Mouse (Mus musculus) olfactory bulb, adult 2 months (tissue): ENCODE measurements around the gene Lrfn5. TPM values are rescaled to one million over a fixed set of nuclear protein-coding genes. Genes with fewer than 3 reads are reported as not detected.

Source experiments
- H3K27ac ChIP-seq: fragments of 200-500 bp; 2 replicates; pipeline ENCODE4 v1.5.1; 2012; ENCODE audit warnings: low read depth, low read length; ENCODE audit not compliant: insufficient read depth
- H3K4me1 ChIP-seq: fragments of 200-500 bp; 2 replicates; pipeline ENCODE4 v1.6.1; 2012; ENCODE audit warnings: low read length; ENCODE audit not compliant: control insufficient read depth, insufficient read depth
- H3K4me3 ChIP-seq: fragments of 200-500 bp; 2 replicates; pipeline ENCODE4 v1.5.1; 2012; ENCODE audit warnings: mild to moderate bottlenecking, low read depth, low read length, moderate library complexity; ENCODE audit not compliant: insufficient read depth
- CTCF ChIP-seq: fragments of 200-500 bp; IDR thresholded peaks from 2 replicates; pipeline ENCODE4 v1.5.1; 2012; ENCODE audit warnings: low read depth, mild to moderate bottlenecking, low read length, moderate library complexity; ENCODE audit not compliant: insufficient read depth
- POLR2A ChIP-seq: fragments of 200-500 bp; IDR thresholded peaks from 2 replicates; pipeline ENCODE4 v1.6.1; 2012; ENCODE audit warnings: mild to moderate bottlenecking, low read depth, low read length, moderate library complexity; ENCODE audit not compliant: insufficient read depth
- WGBS: fragments of 180-500 bp; shearing (Covaris S2); methylation state at CpG from one replicate; pipeline ENCODE4 v1.1.7; 2018; 5-methylcytosine and 5-hydroxymethylcytosine counted together
- polyA plus RNA-seq: library from polyadenylated mRNA; stranded (reverse); fragments of >200 nt; gene quantifications from 2 replicates; pipeline ENCODE4 v1.2.4, GENCODE M21; 2012; ENCODE audit warnings: low replicate concordance; ENCODE audit not compliant: missing spikeins, insufficient read depth, insufficient read length

The Lrfn5 gene
- polyA plus RNA-seq: not detected in 2 replicates

GRCm38 (mm10) chr12:61522829-61523370, at the start of gene Lrfn5:
Gene Lrfn5, plus strand, starts transcription at chr12:61523150.
- TF ChIP-seq POLR2A: peak; percentile 45; the same call in 1 of the 2 replicates
- TF ChIP-seq CTCF: no peak
- Histone ChIP-seq H3K27ac (peak within 1 kb of the TSS; percentile 86), H3K4me1 (peaks cover 7% of the 10 kb centered on the region; the same call in 1 of the 2 replicates), H3K4me3 (peak within 1 kb of the TSS; percentile 95)
- WGBS: under 1% methylated on average over 50 of the region's 50 CpGs

GRCm38 (mm10) chr12:61521501-61522147, 1.3 kb upstream of the Lrfn5 start:
- Histone ChIP-seq H3K4me3 (peak overlapping the region; percentile 38), H3K27ac (no peak overlapping the region), H3K4me1 (peaks cover 7% of the 10 kb centered on the region; the same call in 1 of the 2 replicates)
- 2% methylated on average over 20 of the region's 20 CpGs for WGBS
- TF ChIP-seq POLR2A: no peak
- no peak for TF ChIP-seq CTCF

- no peak overlapping the region; the same call in 1 of the 2 replicates for H3K27ac ChIP-seq
- WGBS: 2% methylated on average over 6 of the region's 6 CpGs
- peaks cover 7% of the 10 kb centered on the region; the same call in 1 of the 2 replicates for H3K4me1 ChIP-seq
- TF ChIP-seq POLR2A (no peak), CTCF (no peak)
- peak overlapping the region; percentile 95 for H3K4me3 ChIP-seq
Measured at GRCm38 (mm10) chr12:61522148-61522828, 662 bp upstream of the Lrfn5 start.

- WGBS: 1% methylated on average over 16 of the region's 16 CpGs
- peak overlapping the region; percentile 86 for H3K27ac ChIP-seq
- H3K4me1 ChIP-seq: peaks cover 7% of the 10 kb centered on the region; the same call in 1 of the 2 replicates
- TF ChIP-seq POLR2A: no peak
- no peak for TF ChIP-seq CTCF
- H3K4me3 ChIP-seq: peak overlapping the region; percentile 95
Measured at GRCm38 (mm10) chr12:61523631-61524182, 757 bp downstream of the Lrfn5 start.

- Histone ChIP-seq H3K27ac (peak overlapping the region; percentile 43; the same call in 1 of the 2 replicates), H3K4me1 (peaks cover 7% of the 10 kb centered on the region; the same call in 1 of the 2 replicates), H3K4me3 (peak overlapping the region; percentile 95)
- TF ChIP-seq POLR2A (no peak), CTCF (no peak)
- WGBS: under 1% methylated on average over 33 of the region's 33 CpGs
Measured at GRCm38 (mm10) chr12:61524183-61524651, 1.3 kb downstream of the Lrfn5 start.

GRCm38 (mm10) chr12:61526199-61526598, 3.2 kb downstream of the Lrfn5 start:
- Histone ChIP-seq H3K4me3 (peak overlapping the region; percentile 48), H3K4me1 (peaks cover 7% of the 10 kb centered on the region; the same call in 1 of the 2 replicates), H3K27ac (peak overlapping the region; percentile 52)
- 4% methylated on average over 9 of the region's 9 CpGs for WGBS
- peak; percentile 55; the same call in 1 of the 2 replicates for TF ChIP-seq CTCF
- no peak for TF ChIP-seq POLR2A

GRCm38 (mm10) chr12:61579949-61580348, 57.0 kb downstream of the Lrfn5 start:
- 84% methylated on average over 5 of the region's 5 CpGs for WGBS
- H3K4me3 ChIP-seq: no peak overlapping the region
- TF ChIP-seq POLR2A: no peak
- H3K4me1 ChIP-seq: no peaks in the 10 kb centered on the region
- no peak overlapping the region for H3K27ac ChIP-seq

GRCm38 (mm10) chr12:61600305-61600704, 77.4 kb downstream of the Lrfn5 start:
- Histone ChIP-seq H3K27ac (no peak overlapping the region), H3K4me3 (no peak overlapping the region), H3K4me1 (no peaks in the 10 kb centered on the region)
- TF ChIP-seq POLR2A (no peak), CTCF (no peak)

- H3K27ac ChIP-seq: no peak overlapping the region
- no peaks in the 10 kb centered on the region for H3K4me1 ChIP-seq
- H3K4me3 ChIP-seq: no peak overlapping the region
- no peak for TF ChIP-seq CTCF
- WGBS: 95% methylated on average over 3 of the region's 3 CpGs
Measured at GRCm38 (mm10) chr12:61607871-61608270, 84.9 kb downstream of the Lrfn5 start.

GRCm38 (mm10) chr12:61610081-61610480, 87.1 kb downstream of the Lrfn5 start:
- H3K4me3 ChIP-seq: no peak overlapping the region
- H3K27ac ChIP-seq: no peak overlapping the region
- 56% methylated on average over 1 of the region's 1 CpGs for WGBS
- no peak for TF ChIP-seq POLR2A
- no peak for TF ChIP-seq CTCF
- H3K4me1 ChIP-seq: no peaks in the 10 kb centered on the region
